Mouse (Mus musculus) intestine, postnatal 0 days (tissue): ENCODE results near the gene Xrra1. TPM values are rescaled to one million over a fixed set of nuclear protein-coding genes. Genes with fewer than 3 reads are reported as not detected.
"Not testable (repeated sequence)": the region's sequence is repeated elsewhere in the genome, so short reads cannot be mapped to it uniquely, and the experiment has no call there.

Source experiments
- ATAC-seq: fragments of 200-750 bp; cut with Nextera tagmentation; 2 replicates; pipeline ENCODE4 v1.8.0; 2017; ENCODE audit warnings: mild to moderate bottlenecking, moderate TSS enrichment, moderate library complexity
- H3K27ac ChIP-seq: fragments of 300-500 bp; sonication (generic); 2 replicates; pipeline ENCODE4 v1.5.1; 2014; ENCODE audit warnings: mild to moderate bottlenecking, low read depth, low read length, moderate library complexity
- H3K27me3 ChIP-seq: fragments of 300-500 bp; sonication (generic); replicated peaks from 2 replicates; pipeline ENCODE4 v1.6.1; 2014; ENCODE audit warnings: low read length, mixed read lengths; ENCODE audit not compliant: control insufficient read depth, insufficient read depth
- H3K36me3 ChIP-seq: fragments of 300-500 bp; sonication (generic); 2 replicates; pipeline ENCODE4 v1.6.1; 2014; ENCODE audit warnings: mild to moderate bottlenecking, moderate library complexity; ENCODE audit not compliant: control insufficient read depth, insufficient read depth
- H3K4me1 ChIP-seq: fragments of 300-500 bp; sonication (generic); replicated peaks from 2 replicates; pipeline ENCODE4 v1.6.1; 2014; ENCODE audit warnings: antibody characterized with exemption, low read length, mixed read lengths; ENCODE audit not compliant: control insufficient read depth, insufficient read depth
- H3K4me2 ChIP-seq: fragments of 300-500 bp; sonication (generic); replicated peaks from 2 replicates; pipeline ENCODE4 v1.6.1; 2014; ENCODE audit warnings: low read depth, mild to moderate bottlenecking, moderate library complexity
- H3K4me3 ChIP-seq: fragments of 300-500 bp; sonication (generic); 2 replicates; pipeline ENCODE4 v1.5.1; 2014; ENCODE audit warnings: low read depth, low read length
- H3K9ac ChIP-seq: fragments of 300-500 bp; sonication (generic); 2 replicates; pipeline ENCODE4 v1.6.1; 2014; ENCODE audit warnings: mild to moderate bottlenecking, low read depth, low read length
- H3K9me3 ChIP-seq: fragments of 300-500 bp; sonication (generic); 2 replicates; pipeline ENCODE4 v1.6.1; 2016; ENCODE audit warnings: mixed run types; ENCODE audit not compliant: control insufficient read depth
- CTCF ChIP-seq: sonication (generic); IDR thresholded peaks from 2 replicates; pipeline ENCODE4 v1.5.1; 2016; ENCODE audit warnings: low read depth, mild to moderate bottlenecking, control low read depth, antibody characterized with exemption, moderate library complexity
- WGBS: fragments of 180-500 bp; shearing (Covaris S2); extraction: QIAGEN DNeasy Blood & Tissue Kit; methylation state at CpG from one replicate; pipeline ENCODE4 v1.1.7; 2014; 5-methylcytosine and 5-hydroxymethylcytosine counted together
- polyA plus RNA-seq: library from polyadenylated mRNA; unstranded; fragments of >200 nt; fragmentation: Nextera tagmentation; extraction: Ambion mirVana; gene quantifications from 2 replicates; pipeline ENCODE4 v1.2.1, GENCODE M21; 2015

Xrra1 gene
- polyA plus RNA-seq: 0.17 TPM in 1 of 2 replicates, not detected in the other

- Histone ChIP-seq H3K4me1 (0 out of 2 replicates have a peak, but pooled peaks cover 3% of the 10 kb centered on the region), H3K27me3 (no peaks in the 10 kb centered on the region), H3K9me3 (no peaks in the 10 kb centered on the region), H3K4me2 (peak within 1 kb of the TSS; percentile 64), H3K36me3 (peaks cover 8% of the 10 kb centered on the region), H3K27ac (peak within 1 kb of the TSS; percentile 55), H3K9ac (peak within 1 kb of the TSS; percentile 69), H3K4me3 (peak within 1 kb of the TSS; percentile 82)
- no peak for TF ChIP-seq CTCF
- ATAC-seq: peak; percentile 97
- 0% methylated on average over 42 of the region's 42 CpGs for WGBS
Measured at GRCm38 (mm10) chr7:99858813-99859585, at the start of gene Xrra1. Gene Xrra1 (plus strand): TSS chr7:99859116.

- no peak overlapping the region for H3K27ac ChIP-seq
- WGBS: 87% methylated on average over 2 of the region's 2 CpGs
- H3K4me2 ChIP-seq: no peak overlapping the region
- no peaks in the 10 kb centered on the region for H3K9me3 ChIP-seq
- ATAC-seq: no peak
- H3K4me3 ChIP-seq: no peak overlapping the region
- peaks cover 35% of the 10 kb centered on the region for H3K36me3 ChIP-seq
- no peak for TF ChIP-seq CTCF
- no peaks in the 10 kb centered on the region for H3K4me1 ChIP-seq
- H3K9ac ChIP-seq: no peak overlapping the region
- no peaks in the 10 kb centered on the region for H3K27me3 ChIP-seq
Measured at GRCm38 (mm10) chr7:99810814-99811213, 48.1 kb upstream of the Xrra1 start.

DNA sequence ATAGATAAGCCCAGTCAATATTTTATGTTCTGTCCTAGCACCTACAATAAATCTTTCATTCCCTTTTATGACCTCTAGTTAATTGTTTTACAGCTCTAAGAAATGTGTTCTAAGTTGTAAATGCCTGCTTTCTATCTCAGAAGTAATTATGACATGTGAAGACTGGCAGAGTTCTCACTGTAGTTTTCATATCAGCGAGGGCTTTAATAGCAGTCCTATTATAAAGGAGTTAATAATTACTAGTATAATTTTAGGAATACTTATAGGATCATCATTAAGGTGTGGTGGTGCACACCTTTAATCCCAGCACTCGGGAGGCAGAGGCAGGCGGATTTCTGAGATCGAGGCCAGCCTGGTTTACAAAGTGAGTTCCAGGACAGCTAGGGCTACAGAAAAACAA, 47.3 kb upstream of the Xrra1 start:
- ATAC-seq: peak; percentile 69
- no peaks in the 10 kb centered on the region for H3K9me3 ChIP-seq
- H3K4me2 ChIP-seq: no peak overlapping the region
- no peak overlapping the region for H3K27ac ChIP-seq
- H3K27me3 ChIP-seq: no peaks in the 10 kb centered on the region
- H3K4me1 ChIP-seq: no peaks in the 10 kb centered on the region
- H3K36me3 ChIP-seq: peaks cover 35% of the 10 kb centered on the region
- no peak overlapping the region for H3K9ac ChIP-seq
- 38% methylated on average over 4 of the region's 4 CpGs for WGBS
- no peak for TF ChIP-seq CTCF
- H3K4me3 ChIP-seq: no peak overlapping the region

DNA sequence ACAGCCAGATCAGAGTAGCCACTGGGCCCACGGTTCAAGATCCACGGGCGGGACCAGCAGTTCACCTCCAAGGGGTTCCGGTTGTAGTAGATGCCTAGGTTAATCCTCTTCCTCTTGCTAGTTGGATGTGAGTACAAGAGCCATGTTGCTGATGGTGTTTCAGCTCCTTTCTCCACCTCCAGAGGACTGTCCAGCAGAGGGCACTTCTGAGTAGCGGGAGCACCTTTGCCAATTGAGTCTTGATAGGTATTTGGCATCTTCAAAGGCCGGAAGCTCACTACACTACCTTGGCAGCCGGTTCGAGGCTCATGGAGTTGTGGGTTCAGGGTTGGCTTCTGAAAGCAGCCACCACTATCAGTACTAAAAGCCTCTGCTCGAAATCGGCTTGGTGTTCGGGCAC, 45.5 kb upstream of the Xrra1 start:
- no peak overlapping the region for H3K4me3 ChIP-seq
- ATAC-seq: no peak
- H3K9ac ChIP-seq: no peak overlapping the region
- H3K36me3 ChIP-seq: peaks cover 35% of the 10 kb centered on the region
- no peaks in the 10 kb centered on the region for H3K4me1 ChIP-seq
- no peaks in the 10 kb centered on the region for H3K9me3 ChIP-seq
- no peaks in the 10 kb centered on the region for H3K27me3 ChIP-seq
- H3K27ac ChIP-seq: no peak overlapping the region
- WGBS: 92% methylated on average over 11 of the region's 11 CpGs
- TF ChIP-seq CTCF: peak; percentile 68
- no peak overlapping the region for H3K4me2 ChIP-seq

DNA sequence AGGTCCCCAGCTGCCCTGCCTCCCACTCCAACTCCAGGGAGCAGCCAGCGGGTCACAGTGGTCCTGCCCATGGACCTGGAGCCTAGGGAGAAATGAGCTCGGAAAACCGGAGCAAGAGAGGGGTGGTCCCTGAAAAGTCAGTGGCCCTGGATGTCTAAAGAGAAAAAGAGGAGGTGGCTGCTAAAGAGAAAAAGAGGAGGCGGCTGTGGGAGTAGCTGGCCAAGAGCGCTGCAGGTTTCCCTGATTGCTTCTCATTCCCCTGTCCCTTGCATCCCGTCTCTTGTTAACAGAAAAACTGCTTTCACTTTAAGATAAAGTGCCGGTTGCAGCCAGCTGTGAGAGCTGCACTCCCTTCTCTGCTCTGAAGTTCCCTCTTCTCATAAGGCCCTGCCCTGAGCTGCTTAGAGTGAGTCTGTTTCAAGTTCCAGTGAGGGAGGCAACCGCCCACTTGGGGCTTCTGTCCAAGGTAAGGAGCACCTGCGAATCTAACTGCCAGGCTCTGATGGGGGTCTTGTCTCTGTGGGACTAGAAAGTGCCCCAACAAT, 40.7 kb upstream of the Xrra1 start:
- not testable (repeated sequence) for H3K9ac ChIP-seq, ATAC-seq, H3K27ac ChIP-seq, H3K4me3 ChIP-seq, H3K4me1 ChIP-seq, H3K9me3 ChIP-seq, H3K27me3 ChIP-seq
- WGBS: 35% methylated on average over 9 of the region's 9 CpGs
- 0 out of 2 replicates have a peak overlapping the region, but pooled peaks have one; percentile 24 for H3K4me2 ChIP-seq
- H3K36me3 ChIP-seq: peaks cover 18% of the 10 kb centered on the region

DNA sequence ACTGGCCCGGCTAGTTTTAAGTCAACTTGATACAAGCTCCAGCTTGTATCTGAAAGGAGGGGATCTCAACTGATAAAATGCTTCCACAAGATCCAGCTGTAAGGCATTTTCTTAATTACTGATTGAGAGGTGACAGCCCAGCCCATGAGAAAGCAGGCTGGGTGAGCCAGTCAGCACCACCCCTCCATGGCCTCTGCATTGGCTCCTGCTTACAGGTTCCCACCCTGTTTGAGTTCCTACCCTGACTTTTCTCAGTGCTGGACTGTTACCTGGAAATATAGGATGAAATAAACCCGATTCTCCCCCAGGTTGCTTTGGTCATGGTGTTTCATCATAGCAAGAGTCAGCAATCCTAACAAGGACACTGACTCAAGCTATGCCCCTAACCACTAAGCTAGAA, 37.0 kb upstream of the Xrra1 start:
- no peak for TF ChIP-seq CTCF

More for the DNA sequence above, 37.0 kb upstream of the Xrra1 start:
- Histone ChIP-seq H3K4me3 (no peak overlapping the region), H3K36me3 (no peaks in the 10 kb centered on the region), H3K4me1 (0 out of 2 replicates have a peak, but pooled peaks cover 4% of the 10 kb centered on the region), H3K27ac (no peak overlapping the region), H3K4me2 (no peak overlapping the region), H3K9me3 (no peaks in the 10 kb centered on the region), H3K27me3 (no peaks in the 10 kb centered on the region), H3K9ac (no peak overlapping the region)
- WGBS: 53% methylated on average over 2 of the region's 2 CpGs
- no peak for ATAC-seq
